Mouse (Mus musculus): Measurements from ENCODE around the gene Tcea3.

DNA sequence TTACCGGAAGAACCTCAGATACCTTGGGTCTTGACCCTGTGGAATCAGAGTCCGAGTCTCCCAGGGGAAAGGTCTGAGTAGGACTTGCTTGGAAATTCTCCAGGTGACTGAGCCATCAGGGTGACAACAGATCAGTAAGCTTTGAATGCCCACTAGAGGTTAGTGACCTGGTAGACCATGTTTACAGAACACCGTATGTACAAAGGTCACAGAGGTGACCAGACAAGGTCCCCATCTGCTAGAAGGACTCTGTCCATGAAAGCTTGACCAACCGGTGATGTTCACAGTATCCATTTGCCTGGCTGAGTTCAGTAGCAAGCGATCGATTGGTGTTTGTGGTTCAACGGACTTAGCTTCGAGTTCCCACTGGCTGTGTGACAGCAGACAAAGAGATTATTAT lies 32.7 kb upstream of the Tcea3 start:
- TF ChIP-seq CTCF (IDR thresholded peaks at IDR 0.05; ENCODE audit: low read depth), result no peak
- no peak for TF ChIP-seq EP300 (optimal IDR thresholded peaks at IDR 0.05)
